14 mouse cellular contexts compared by ENCODE assay signal in the genomic region with DNA sequence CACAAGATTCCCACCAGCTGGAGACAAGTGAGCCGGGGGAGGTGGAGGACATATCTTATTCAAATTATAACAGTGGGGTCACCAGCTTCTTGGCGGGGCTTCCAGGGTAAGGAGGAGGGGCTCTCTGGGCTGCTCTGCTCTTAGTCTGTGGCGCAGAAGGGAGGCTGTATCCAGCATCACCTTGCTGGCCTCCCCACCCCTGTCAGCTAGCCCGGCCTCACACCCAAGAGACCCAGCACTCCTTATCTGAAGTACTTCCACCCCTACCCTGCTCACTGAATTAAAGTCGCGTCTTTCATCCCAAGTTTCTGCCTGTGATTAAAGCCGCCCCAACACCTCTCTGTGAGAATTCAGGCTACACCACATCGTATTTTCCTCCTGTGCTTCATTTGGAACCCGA.
DNase-seq lines count a peak whose midpoint lies in the region; ATAC-seq and TF ChIP-seq lines count a peak whose summit lies in the region.
"Had no signal": no experiment of that assay in that cellular context is flagged by ENCODE, and none has a peak within 500 bp of the region (broad histone marks: within the 10 kb centered on the region; RNA-seq: fewer than 3 reads in every experiment).

No protein-coding gene starts in this region.

- no peaks in the 10 kb centered on the region for H3K36me3 ChIP-seq in forebrain, embryonic 16.5 days (ENCODE audit: control insufficient read depth, insufficient read depth)
- no peaks in the 10 kb centered on the region for H3K36me3 ChIP-seq in forebrain, embryonic 11.5 days (ENCODE audit: control insufficient read depth, insufficient read depth, low read length)
- no peaks in the 10 kb centered on the region for H3K36me3 ChIP-seq in kidney, embryonic 14.5 days (ENCODE audit: control insufficient read depth, insufficient read depth, low read length)
- no peaks in the 10 kb centered on the region for H3K36me3 ChIP-seq in embryonic facial prominence, embryonic 12.5 days
- no peaks in the 10 kb centered on the region for H3K36me3 ChIP-seq in limb, embryonic 13.5 days
- no peaks in the 10 kb centered on the region for H3K36me3 ChIP-seq in liver, postnatal 0 days (replicated peaks; ENCODE audit: insufficient read depth, low read length)

- WGBS in forebrain, embryonic 16.5 days: 30% methylated on average over 9 of the region's 9 CpGs
- WGBS in forebrain, embryonic 11.5 days: 33% methylated on average over 9 of the region's 9 CpGs
- 20% methylated on average over 9 of the region's 9 CpGs for WGBS in kidney, embryonic 14.5 days
- 29% methylated on average over 9 of the region's 9 CpGs for WGBS in embryonic facial prominence, embryonic 12.5 days
- 36% methylated on average over 9 of the region's 9 CpGs for WGBS in limb, embryonic 13.5 days
- 33% methylated on average over 9 of the region's 9 CpGs for WGBS in liver, postnatal 0 days (ENCODE audit: insufficient replicate concordance)

- TF ChIP-seq EP300 in liver, postnatal 0 days (IDR thresholded peaks at IDR 0.05; ENCODE audit: low read depth): no peak

- no peak overlapping the region for H3K4me3 ChIP-seq in forebrain, embryonic 16.5 days (replicated peaks; ENCODE audit: low read length)
- no peak overlapping the region for H3K4me3 ChIP-seq in forebrain, embryonic 11.5 days (ENCODE audit: low read depth, low read length)
- no peak overlapping the region for H3K4me3 ChIP-seq in kidney, embryonic 14.5 days (ENCODE audit: low read length)
- no peak overlapping the region for H3K4me3 ChIP-seq in embryonic facial prominence, embryonic 12.5 days
- H3K4me3 ChIP-seq in limb, embryonic 13.5 days: no peak overlapping the region
- H3K4me3 ChIP-seq in liver, postnatal 0 days (ENCODE audit: low read depth, low read length): no peak overlapping the region

- H3K9ac ChIP-seq in forebrain, embryonic 16.5 days (replicated peaks; ENCODE audit: low read depth, low read length): no peak overlapping the region
- no peak overlapping the region for H3K9ac ChIP-seq in forebrain, embryonic 11.5 days (ENCODE audit: low read length)
- H3K9ac ChIP-seq in kidney, embryonic 14.5 days (ENCODE audit: low read depth, low read length): no peak overlapping the region
- no peak overlapping the region for H3K9ac ChIP-seq in embryonic facial prominence, embryonic 12.5 days
- H3K9ac ChIP-seq in limb, embryonic 13.5 days: no peak overlapping the region
- H3K9ac ChIP-seq in liver, postnatal 0 days (replicated peaks): no peak overlapping the region

- peaks cover 5% of the 10 kb centered on the region; the same call in 1 of the 2 replicates for H3K4me1 ChIP-seq in forebrain, embryonic 16.5 days (replicated peaks; ENCODE audit: control insufficient read depth, insufficient read depth, low read length)
- peaks cover 3% of the 10 kb centered on the region; the same call in 1 of the 2 replicates for H3K4me1 ChIP-seq in forebrain, embryonic 11.5 days (replicated peaks; ENCODE audit: control insufficient read depth, insufficient read depth, low read length)
- H3K4me1 ChIP-seq in kidney, embryonic 14.5 days (ENCODE audit: control insufficient read depth, insufficient read depth, low read length): 0 out of 2 replicates have a peak, but pooled peaks cover 8% of the 10 kb centered on the region
- H3K4me1 ChIP-seq in embryonic facial prominence, embryonic 12.5 days: peaks cover 19% of the 10 kb centered on the region; the same call in 1 of the 2 replicates
- peaks cover 8% of the 10 kb centered on the region; the same call in 1 of the 2 replicates for H3K4me1 ChIP-seq in limb, embryonic 13.5 days
- no peaks in the 10 kb centered on the region for H3K4me1 ChIP-seq in liver, postnatal 0 days (ENCODE audit: insufficient read depth)

- ATAC-seq in forebrain, embryonic 16.5 days: no peak
- no peak for ATAC-seq in forebrain, embryonic 11.5 days (replicated peaks; ENCODE audit: low FRiP score)
- ATAC-seq in kidney, embryonic 14.5 days (ENCODE audit: low FRiP score, low TSS enrichment): peak; percentile 52; the same call in 1 of the 2 replicates
- ATAC-seq in embryonic facial prominence, embryonic 12.5 days (ENCODE audit: insufficient number of reproducible peaks, insufficient read depth, low FRiP score, low TSS enrichment): no peak
- no peak; the same call in 1 of the 2 replicates for ATAC-seq in limb, embryonic 13.5 days (ENCODE audit: low FRiP score, low read depth)
- no peak for ATAC-seq in liver, postnatal 0 days

- 0 out of 2 replicates have a peak overlapping the region, but pooled peaks have one; percentile 16 for H3K4me2 ChIP-seq in forebrain, embryonic 16.5 days (ENCODE audit: low read length)
- H3K4me2 ChIP-seq in forebrain, embryonic 11.5 days (ENCODE audit: low read depth, low read length, severe bottlenecking): no peak overlapping the region
- H3K4me2 ChIP-seq in kidney, embryonic 14.5 days (replicated peaks; ENCODE audit: low read depth, low read length): peak overlapping the region; percentile 23
- H3K4me2 ChIP-seq in embryonic facial prominence, embryonic 12.5 days (replicated peaks): peak overlapping the region; percentile 25
- H3K4me2 ChIP-seq in limb, embryonic 13.5 days (replicated peaks): peak overlapping the region; percentile 43
- no peak overlapping the region for H3K4me2 ChIP-seq in liver, postnatal 0 days (ENCODE audit: low read depth, low read length)

- peaks cover 13% of the 10 kb centered on the region for H3K27me3 ChIP-seq in forebrain, embryonic 16.5 days (replicated peaks; ENCODE audit: control insufficient read depth, insufficient read depth, low read length)
- no peaks in the 10 kb centered on the region for H3K27me3 ChIP-seq in forebrain, embryonic 11.5 days (ENCODE audit: control insufficient read depth, insufficient read depth, low read length)
- H3K27me3 ChIP-seq in kidney, embryonic 14.5 days (ENCODE audit: control insufficient read depth, insufficient read depth, low read length): peaks cover 3% of the 10 kb centered on the region
- H3K27me3 ChIP-seq in embryonic facial prominence, embryonic 12.5 days: peaks cover 6% of the 10 kb centered on the region; the same call in 1 of the 2 replicates
- H3K27me3 ChIP-seq in limb, embryonic 13.5 days: peaks cover 34% of the 10 kb centered on the region
- H3K27me3 ChIP-seq in liver, postnatal 0 days (ENCODE audit: insufficient read depth, low read length): 0 out of 2 replicates have a peak, but pooled peaks cover 11% of the 10 kb centered on the region

- no peaks in the 10 kb centered on the region for H3K9me3 ChIP-seq in forebrain, embryonic 16.5 days (ENCODE audit: control insufficient read depth, low read length)
- H3K9me3 ChIP-seq in forebrain, embryonic 11.5 days (ENCODE audit: control insufficient read depth, low read length): peaks cover 10% of the 10 kb centered on the region; the same call in 1 of the 2 replicates
- peaks cover 10% of the 10 kb centered on the region; the same call in 1 of the 2 replicates for H3K9me3 ChIP-seq in kidney, embryonic 14.5 days (ENCODE audit: control insufficient read depth, low read length)
- H3K9me3 ChIP-seq in embryonic facial prominence, embryonic 12.5 days: 0 out of 2 replicates have a peak, but pooled peaks cover 5% of the 10 kb centered on the region
- peaks cover 5% of the 10 kb centered on the region for H3K9me3 ChIP-seq in limb, embryonic 13.5 days
- no peaks in the 10 kb centered on the region; the same call in 1 of the 2 replicates for H3K9me3 ChIP-seq in liver, postnatal 0 days (ENCODE audit: low read length)

- no peak for DNase-seq in forebrain, embryonic 11.5 days (ENCODE audit: low spot score)
- DNase-seq in kidney, postnatal 10 days: no peak
- DNase-seq in liver, postnatal 0 days: no peak
- DNase-seq in cerebellum, postnatal 4 days (ENCODE audit: low spot score in 2 of 2): no peak
- DNase-seq: adrenal gland, postnatal 14 days; cerebellum, postnatal 25 days; kidney, postnatal 25 days; lung, postnatal 14 days; right cerebral cortex, postnatal 25 days; thymus, adult 2 months had no signal

- TF ChIP-seq CTCF in liver, postnatal 0 days (IDR thresholded peaks at IDR 0.05; ENCODE audit: low read depth): no peak

- H3K27ac ChIP-seq in forebrain, embryonic 16.5 days (ENCODE audit: low read length): no peak overlapping the region
- no peak overlapping the region for H3K27ac ChIP-seq in forebrain, embryonic 11.5 days (ENCODE audit: low read depth, low read length)
- no peak overlapping the region for H3K27ac ChIP-seq in kidney, embryonic 14.5 days (ENCODE audit: low read depth, low read length)
- no peak overlapping the region for H3K27ac ChIP-seq in embryonic facial prominence, embryonic 12.5 days
- H3K27ac ChIP-seq in limb, embryonic 13.5 days: no peak overlapping the region
- no peak overlapping the region for H3K27ac ChIP-seq in liver, postnatal 0 days (ENCODE audit: low read depth)

Comparison
In these comparisons a context has a peak if more than half of its experiments do, and no peak if none do; other contexts are left out.
1. H3K4me2 ChIP-seq: peak in forebrain, embryonic 16.5 days (single experiment), kidney, embryonic 14.5 days (single experiment), embryonic facial prominence, embryonic 12.5 days (single experiment) and limb, embryonic 13.5 days (single experiment); none in forebrain, embryonic 11.5 days (single experiment) and liver, postnatal 0 days (single experiment).